Mouse (Mus musculus) heart, embryonic 13.5 days (tissue): Measurements from ENCODE around the gene Taf5. TPM values are rescaled to one million over a fixed set of nuclear protein-coding genes. Genes with fewer than 3 reads are reported as not detected.

Experiments used
- ATAC-seq: fragments of 200-750 bp; cut with Nextera tagmentation; 2 replicates; pipeline ENCODE4 v1.8.0; 2017; ENCODE audit warnings: moderate TSS enrichment; ENCODE audit not compliant: insufficient number of reproducible peaks, low FRiP score, low TSS enrichment; ENCODE audit errors: extremely low read depth
- H3K27ac ChIP-seq: fragments of 300-500 bp; sonication (generic); replicated peaks from 2 replicates; pipeline ENCODE4 v1.5.1; 2015; ENCODE audit warnings: moderate library complexity, mild to moderate bottlenecking, inconsistent platforms
- H3K27me3 ChIP-seq: fragments of 300-500 bp; sonication (generic); replicated peaks from 2 replicates; pipeline ENCODE4 v1.6.1; 2015; ENCODE audit warnings: mild to moderate bottlenecking, inconsistent platforms
- H3K36me3 ChIP-seq: fragments of 300-500 bp; sonication (generic); 2 replicates; pipeline ENCODE4 v1.6.1; 2015; ENCODE audit warnings: mild to moderate bottlenecking, inconsistent platforms
- H3K4me1 ChIP-seq: fragments of 300-500 bp; sonication (generic); 2 replicates; pipeline ENCODE4 v1.6.1; 2015; ENCODE audit warnings: inconsistent platforms
- H3K4me2 ChIP-seq: fragments of 300-500 bp; sonication (generic); 2 replicates; pipeline ENCODE4 v1.6.1; 2015; ENCODE audit warnings: inconsistent platforms, mild to moderate bottlenecking, moderate library complexity
- H3K4me3 ChIP-seq: fragments of 300-500 bp; sonication (generic); 2 replicates; pipeline ENCODE4 v1.5.1; 2015; ENCODE audit warnings: moderate library complexity, mild to moderate bottlenecking, inconsistent platforms
- H3K9ac ChIP-seq: fragments of 300-500 bp; sonication (generic); 2 replicates; pipeline ENCODE4 v1.6.1; 2015; ENCODE audit warnings: inconsistent platforms, mild to moderate bottlenecking, moderate library complexity
- H3K9me3 ChIP-seq: fragments of 300-500 bp; sonication (generic); 2 replicates; pipeline ENCODE4 v1.6.1; 2016; ENCODE audit warnings: inconsistent platforms
- WGBS: fragments of 180-500 bp; shearing (Covaris S2); methylation state at CpG from one replicate; pipeline ENCODE4 v1.1.7; 2015; ENCODE audit warnings: mixed read lengths; 5-methylcytosine and 5-hydroxymethylcytosine counted together
- polyA plus RNA-seq: library from polyadenylated mRNA; unstranded; fragments of >200 nt; fragmentation: Nextera tagmentation; extraction: Ambion mirVana; gene quantifications from 2 replicates; pipeline ENCODE4 v1.2.1, GENCODE M21; 2015

Gene Taf5
- polyA plus RNA-seq, 1 experiment from 2014 or later, result 3.3 TPM

GRCm38 (mm10) chr19:47040720-47041473 lies 26.6 kb upstream of the Taf5 start:
- no peak overlapping the region for H3K9ac ChIP-seq
- H3K4me3 ChIP-seq, result no peak overlapping the region
- H3K27me3 ChIP-seq, result no peaks in the 10 kb centered on the region
- ATAC-seq, result no peak
- H3K4me1 ChIP-seq, result no peaks in the 10 kb centered on the region
- no peak overlapping the region for H3K4me2 ChIP-seq
- no peak overlapping the region for H3K27ac ChIP-seq
- H3K9me3 ChIP-seq, result no peaks in the 10 kb centered on the region
- WGBS, result 77% methylated on average over 3 of the region's 3 CpGs
- H3K36me3 ChIP-seq, result peaks cover 58% of the 10 kb centered on the region

- no peak overlapping the region for H3K9ac ChIP-seq
- no peak overlapping the region for H3K4me2 ChIP-seq
- H3K4me3 ChIP-seq, result no peak overlapping the region
- H3K9me3 ChIP-seq, result no peaks in the 10 kb centered on the region
- WGBS, result 80% methylated on average over 3 of the region's 3 CpGs
- H3K36me3 ChIP-seq, result peaks cover 56% of the 10 kb centered on the region
- no peak for ATAC-seq
- H3K4me1 ChIP-seq, result no peaks in the 10 kb centered on the region
- H3K27ac ChIP-seq, result no peak overlapping the region
- no peaks in the 10 kb centered on the region for H3K27me3 ChIP-seq
These were observed 23.9 kb upstream of the Taf5 start for GRCm38 (mm10) chr19:47043608-47044007.

- H3K36me3 ChIP-seq, result peaks cover 42% of the 10 kb centered on the region
- no peak overlapping the region for H3K4me3 ChIP-seq
- no peak overlapping the region for H3K4me2 ChIP-seq
- peaks cover 16% of the 10 kb centered on the region for H3K4me1 ChIP-seq
- WGBS, result 100% methylated on average over 1 of the region's 1 CpGs
- no peak for ATAC-seq
- no peak overlapping the region for H3K9ac ChIP-seq
- no peaks in the 10 kb centered on the region for H3K9me3 ChIP-seq
- H3K27ac ChIP-seq, result no peak overlapping the region
- no peaks in the 10 kb centered on the region for H3K27me3 ChIP-seq
These were observed 21.2 kb upstream of the Taf5 start for GRCm38 (mm10) chr19:47046343-47046742.

GRCm38 (mm10) chr19:47047236-47047833 lies 20.2 kb upstream of the Taf5 start:
- no peak for ATAC-seq
- Histone ChIP-seq H3K36me3 (peaks cover 39% of the 10 kb centered on the region), H3K9me3 (no peaks in the 10 kb centered on the region), H3K27me3 (no peaks in the 10 kb centered on the region), H3K9ac (no peak overlapping the region), H3K4me3 (no peak overlapping the region), H3K4me1 (peaks cover 16% of the 10 kb centered on the region), H3K4me2 (no peak overlapping the region), H3K27ac (no peak overlapping the region)
- 82% methylated on average over 13 of the region's 13 CpGs for WGBS

- no peak for ATAC-seq
- Histone ChIP-seq H3K4me1 (peaks cover 16% of the 10 kb centered on the region), H3K4me2 (peak overlapping the region; percentile 89), H3K27ac (no peak overlapping the region), H3K27me3 (no peaks in the 10 kb centered on the region), H3K9ac (peak overlapping the region; percentile 91), H3K9me3 (no peaks in the 10 kb centered on the region), H3K4me3 (no peak overlapping the region), H3K36me3 (peaks cover 34% of the 10 kb centered on the region)
- 68% methylated on average over 4 of the region's 4 CpGs for WGBS
These were observed 18.5 kb upstream of the Taf5 start for GRCm38 (mm10) chr19:47049061-47049460.

GRCm38 (mm10) chr19:47049840-47050239 lies 17.7 kb upstream of the Taf5 start:
- peaks cover 16% of the 10 kb centered on the region for H3K4me1 ChIP-seq
- H3K27me3 ChIP-seq, result no peaks in the 10 kb centered on the region
- peak overlapping the region; percentile 91 for H3K9ac ChIP-seq
- peak overlapping the region; percentile 89 for H3K4me2 ChIP-seq
- ATAC-seq, result no peak
- peaks cover 30% of the 10 kb centered on the region for H3K36me3 ChIP-seq
- no peaks in the 10 kb centered on the region for H3K9me3 ChIP-seq
- 5% methylated on average over 7 of the region's 7 CpGs for WGBS
- peak overlapping the region; percentile 89 for H3K4me3 ChIP-seq
- H3K27ac ChIP-seq, result no peak overlapping the region

GRCm38 (mm10) chr19:47050271-47051032 lies 17.1 kb upstream of the Taf5 start, which contains the start of gene Pcgf6:
Pcgf6 (minus strand) TSS chr19:47050906.
- under 1% methylated on average over 75 of the region's 75 CpGs for WGBS
- peaks cover 23% of the 10 kb centered on the region for H3K36me3 ChIP-seq
- peak within 1 kb of the TSS; percentile 89 for H3K27ac ChIP-seq
- ATAC-seq, result peak; percentile 77
- H3K27me3 ChIP-seq, result no peaks in the 10 kb centered on the region
- peak within 1 kb of the TSS; percentile 89 for H3K4me3 ChIP-seq
- H3K9ac ChIP-seq, result peak within 1 kb of the TSS; percentile 91
- no peaks in the 10 kb centered on the region for H3K9me3 ChIP-seq
- H3K4me1 ChIP-seq, result peaks cover 16% of the 10 kb centered on the region
- peak within 1 kb of the TSS; percentile 89 for H3K4me2 ChIP-seq

- Histone ChIP-seq H3K27ac (no peak overlapping the region), H3K9me3 (no peaks in the 10 kb centered on the region), H3K4me3 (no peak overlapping the region), H3K4me2 (no peak overlapping the region), H3K9ac (no peak overlapping the region), H3K4me1 (peaks cover 16% of the 10 kb centered on the region), H3K36me3 (no peaks in the 10 kb centered on the region), H3K27me3 (no peaks in the 10 kb centered on the region)
- ATAC-seq, result no peak
- WGBS, result 78% methylated on average over 4 of the region's 4 CpGs
These were observed 14.6 kb upstream of the Taf5 start for GRCm38 (mm10) chr19:47052927-47053326.

- H3K36me3 ChIP-seq, result no peaks in the 10 kb centered on the region
- no peak overlapping the region for H3K4me3 ChIP-seq
- 78% methylated on average over 4 of the region's 4 CpGs for WGBS
- peaks cover 16% of the 10 kb centered on the region for H3K4me1 ChIP-seq
- ATAC-seq, result no peak
- no peak overlapping the region for H3K4me2 ChIP-seq
- no peak overlapping the region for H3K27ac ChIP-seq
- no peak overlapping the region for H3K9ac ChIP-seq
- no peaks in the 10 kb centered on the region for H3K9me3 ChIP-seq
- H3K27me3 ChIP-seq, result no peaks in the 10 kb centered on the region
These were observed 14.1 kb upstream of the Taf5 start for GRCm38 (mm10) chr19:47053471-47053870.

- 67% methylated on average over 1 of the region's 1 CpGs for WGBS
- no peaks in the 10 kb centered on the region for H3K27me3 ChIP-seq
- no peak overlapping the region for H3K27ac ChIP-seq
- H3K9me3 ChIP-seq, result no peaks in the 10 kb centered on the region
- no peak overlapping the region for H3K4me3 ChIP-seq
- no peaks in the 10 kb centered on the region for H3K4me1 ChIP-seq
- H3K36me3 ChIP-seq, result no peaks in the 10 kb centered on the region
- ATAC-seq, result no peak
- no peak overlapping the region for H3K4me2 ChIP-seq
- H3K9ac ChIP-seq, result no peak overlapping the region
These were observed 9.9 kb upstream of the Taf5 start for GRCm38 (mm10) chr19:47057684-47058083.

- 81% methylated on average over 3 of the region's 3 CpGs for WGBS
- H3K4me3 ChIP-seq, result no peak overlapping the region
These were observed 1.7 kb upstream of the Taf5 start for GRCm38 (mm10) chr19:47065860-47066259.

More at GRCm38 (mm10) chr19:47065860-47066259, 1.7 kb upstream of the Taf5 start:
- Histone ChIP-seq H3K4me1 (peaks cover 17% of the 10 kb centered on the region), H3K27ac (no peak overlapping the region), H3K9ac (no peak overlapping the region), H3K9me3 (no peaks in the 10 kb centered on the region), H3K36me3 (peaks cover 7% of the 10 kb centered on the region), H3K4me2 (no peak overlapping the region), H3K27me3 (no peaks in the 10 kb centered on the region)
- ATAC-seq, result no peak
